ENCODE assay signal across 14 mouse cellular contexts in genomic region chr12:79609399-79610010, GRCm38 (mm10).
A peak's percentile ranks its signal among the peaks of the same experiment; 100 is the strongest.
DNase-seq lines count a peak whose midpoint lies in the region; ATAC-seq and TF ChIP-seq lines count a peak whose summit lies in the region.
"Had no signal": no experiment of that assay in that cellular context is flagged by ENCODE, and none has a peak within 500 bp of the region (broad histone marks: within the 10 kb centered on the region; RNA-seq: fewer than 3 reads in every experiment).

No protein-coding gene starts in this region.

- no peak for TF ChIP-seq POLR2A in lung, adult 2 months (IDR thresholded peaks at IDR 0.05; ENCODE audit: borderline replicate concordance, extremely low read depth, low read depth, low read length)

- H3K27ac ChIP-seq in liver, embryonic 11.5 days (ENCODE audit: low read depth, low read length), result peak overlapping the region; percentile 28; the same call in 1 of the 2 replicates
- peak overlapping the region; percentile 48; the same call in 1 of the 2 replicates for H3K27ac ChIP-seq in embryonic facial prominence, embryonic 13.5 days
- H3K27ac ChIP-seq in midbrain, embryonic 13.5 days, result no peak overlapping the region

- no peaks in the 10 kb centered on the region for H3K27me3 ChIP-seq in liver, embryonic 11.5 days (replicated peaks; ENCODE audit: control insufficient read depth, insufficient read depth, low read length)
- H3K27me3 ChIP-seq in embryonic facial prominence, embryonic 13.5 days, result no peaks in the 10 kb centered on the region
- peaks cover 14% of the 10 kb centered on the region for H3K27me3 ChIP-seq in midbrain, embryonic 13.5 days

- peaks cover 43% of the 10 kb centered on the region for H3K4me1 ChIP-seq in liver, embryonic 11.5 days (replicated peaks; ENCODE audit: control insufficient read depth, insufficient read depth, low read length)
- H3K4me1 ChIP-seq in embryonic facial prominence, embryonic 13.5 days, result peaks cover 51% of the 10 kb centered on the region
- H3K4me1 ChIP-seq in midbrain, embryonic 13.5 days (replicated peaks), result peaks cover 26% of the 10 kb centered on the region
- H3K4me1 ChIP-seq in lung, adult 2 months (ENCODE audit: control insufficient read depth, insufficient read depth, low read length), result peaks cover 22% of the 10 kb centered on the region

- no peak overlapping the region for H3K4me3 ChIP-seq in liver, embryonic 11.5 days (ENCODE audit: low read depth, low read length)
- H3K4me3 ChIP-seq in embryonic facial prominence, embryonic 13.5 days, result no peak overlapping the region
- H3K4me3 ChIP-seq in midbrain, embryonic 13.5 days (replicated peaks), result no peak overlapping the region
- no peak overlapping the region for H3K4me3 ChIP-seq in lung, adult 2 months (replicated peaks; ENCODE audit: extremely low read depth, low read depth, low read length)

- ATAC-seq in liver, embryonic 11.5 days (replicated peaks; ENCODE audit: low FRiP score), result no peak
- no peak for ATAC-seq in embryonic facial prominence, embryonic 13.5 days (ENCODE audit: insufficient number of reproducible peaks, insufficient read depth, low FRiP score, low TSS enrichment, low read depth)
- ATAC-seq in midbrain, embryonic 13.5 days, result peak; percentile 78

- DNase-seq in embryo, embryonic 10 days (ENCODE audit: low spot score), result peak; percentile 80
- no peak for DNase-seq in embryo, embryonic 9.5 days (ENCODE audit: extremely low spot score)
- no peak for DNase-seq in liver, embryonic 11.5 days (ENCODE audit: low spot score)
- no peak for DNase-seq in liver
- DNase-seq in heart, postnatal 36 days, result no peak
- no peak for DNase-seq in lung, adult 2 months
- DNase-seq: adrenal gland, postnatal 25 days; cerebellum, adult 11-12 months; gastrocnemius, postnatal 14 days; kidney, postnatal 10 days; left cerebral cortex, postnatal 4 days; spleen, adult 18-20 months had no signal

- no peaks in the 10 kb centered on the region for H3K36me3 ChIP-seq in liver, embryonic 11.5 days (ENCODE audit: control insufficient read depth, insufficient read depth, low read length)
- H3K36me3 ChIP-seq in embryonic facial prominence, embryonic 13.5 days, result no peaks in the 10 kb centered on the region
- H3K36me3 ChIP-seq in midbrain, embryonic 13.5 days, result no peaks in the 10 kb centered on the region

- H3K9me3 ChIP-seq in liver, embryonic 11.5 days (ENCODE audit: control insufficient read depth, low read length), result no peaks in the 10 kb centered on the region
- H3K9me3 ChIP-seq in embryonic facial prominence, embryonic 13.5 days, result no peaks in the 10 kb centered on the region
- no peaks in the 10 kb centered on the region for H3K9me3 ChIP-seq in midbrain, embryonic 13.5 days

- H3K4me2 ChIP-seq in liver, embryonic 11.5 days, result no peak overlapping the region
- no peak overlapping the region for H3K4me2 ChIP-seq in embryonic facial prominence, embryonic 13.5 days
- H3K4me2 ChIP-seq in midbrain, embryonic 13.5 days (replicated peaks), result no peak overlapping the region

- no peak overlapping the region for H3K9ac ChIP-seq in liver, embryonic 11.5 days (ENCODE audit: low read depth, low read length)
- no peak overlapping the region for H3K9ac ChIP-seq in embryonic facial prominence, embryonic 13.5 days
- H3K9ac ChIP-seq in midbrain, embryonic 13.5 days (replicated peaks), result no peak overlapping the region

- 82% methylated on average over 8 of the region's 8 CpGs for WGBS in liver, embryonic 11.5 days
- WGBS in embryonic facial prominence, embryonic 13.5 days, result 84% methylated on average over 8 of the region's 8 CpGs
- 21% methylated on average over 8 of the region's 8 CpGs for WGBS in midbrain, embryonic 13.5 days
- WGBS in lung, adult 2 months, result 84% methylated on average over 8 of the region's 8 CpGs

- intact Hi-C loops in heart, postnatal 36 days (cut with DNase I), result loop anchor here (5.0 kb wide), 3 partner anchors 228 to 278 kb away; no protein-coding TSS in a partner anchor

- no peak for TF ChIP-seq CTCF in lung, adult 2 months (IDR thresholded peaks at IDR 0.05; ENCODE audit: insufficient read depth, low read length)
